Mouse (Mus musculus) mouse trophoblast stem cell (cell line): ENCODE results near the gene Snap47.

Experiments
- in situ Hi-C, 2 experiments: fragments of 300-500 bp; cut with MseI, MboI; formaldehyde crosslinking; loops; 2 replicates in 1 of 2; 3 replicates in 1 of 2; pipeline ENCODE4 v1.15.1; 2025

The Snap47 gene

GRCm38 (mm10) chr11:59423010-59423588 is 27.9 kb downstream of the Snap47 start:
- in situ Hi-C loops, result no loop called here

GRCm38 (mm10) chr11:59421967-59422366 is 29.0 kb downstream of the Snap47 start:
- in situ Hi-C loops, result no loop called here

DNA sequence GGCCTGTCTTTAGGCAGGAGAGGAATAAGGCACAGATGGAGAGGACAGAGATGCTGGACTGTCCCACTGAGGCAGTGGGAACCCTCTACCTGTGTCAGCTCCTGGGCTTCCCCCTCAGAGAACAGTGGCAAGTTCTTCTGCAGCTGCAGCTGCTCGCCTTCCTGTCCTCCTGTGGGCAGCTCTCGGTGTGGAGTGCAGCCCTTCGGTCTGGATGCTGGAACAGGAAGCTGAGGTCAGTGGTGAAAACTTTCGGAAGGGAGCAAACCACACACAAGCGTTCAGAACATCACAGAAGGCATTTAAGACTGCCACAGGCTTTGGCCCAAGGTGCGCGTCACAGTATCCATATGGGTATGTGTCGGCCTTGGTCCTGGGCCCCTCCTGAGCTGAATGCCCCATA is 29.6 kb downstream of the Snap47 start:
- in situ Hi-C loops, result no loop called here

DNA sequence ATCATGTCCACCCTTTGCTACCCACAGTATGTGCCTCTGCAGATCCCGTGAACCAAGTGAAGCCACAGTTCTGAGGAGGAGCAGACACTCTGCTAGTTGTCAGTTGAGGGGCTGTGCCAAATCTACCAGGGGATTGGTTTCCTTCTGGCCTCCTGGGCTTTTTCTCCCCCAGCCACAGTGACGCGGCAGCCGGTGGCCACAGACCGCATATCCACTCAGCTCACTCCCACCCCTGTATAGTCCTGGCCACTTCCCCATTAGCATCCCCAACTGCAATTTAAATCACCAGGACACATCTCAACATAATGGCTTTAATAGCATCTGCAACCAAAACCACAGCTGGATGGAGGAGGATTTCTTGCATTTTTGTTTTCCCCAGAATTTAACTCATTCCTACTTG is 32.3 kb downstream of the Snap47 start:
- in situ Hi-C loops, result no loop called here

- in situ Hi-C loops, result no loop called here
These were observed 37.8 kb downstream of the Snap47 start for GRCm38 (mm10) chr11:59412999-59413863.

DNA sequence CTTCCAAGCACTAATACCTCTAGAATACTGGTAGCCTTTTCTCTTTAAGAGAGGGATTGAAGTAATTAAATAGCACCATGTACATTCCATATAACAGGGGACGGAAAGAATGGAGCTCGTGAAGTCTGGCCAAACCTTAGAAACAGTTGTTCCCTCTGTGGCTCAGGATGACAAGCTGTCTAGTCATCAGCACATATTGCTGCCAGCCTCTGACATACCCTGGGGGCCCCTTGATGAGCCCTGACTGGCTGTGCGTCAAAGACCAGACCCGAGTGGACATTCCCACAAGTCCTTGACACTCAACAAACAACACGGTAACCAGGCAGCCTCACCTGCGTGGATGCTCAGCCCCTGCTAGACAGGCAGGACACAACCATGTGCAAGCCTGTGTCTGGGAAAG is 38.9 kb downstream of the Snap47 start:
- in situ Hi-C loops, result no loop called here

- in situ Hi-C loops, result no loop called here
These were observed 40.1 kb downstream of the Snap47 start for GRCm38 (mm10) chr11:59410851-59411250.

- in situ Hi-C loops, result no loop called here
These were observed 45.2 kb downstream of the Snap47 start for GRCm38 (mm10) chr11:59405761-59406160.

GRCm38 (mm10) chr11:59400876-59401275 is 50.1 kb downstream of the Snap47 start:
- in situ Hi-C loops, result no loop called here

- in situ Hi-C loops, result no loop called here
These were observed 51.2 kb downstream of the Snap47 start for GRCm38 (mm10) chr11:59399830-59400229.

DNA sequence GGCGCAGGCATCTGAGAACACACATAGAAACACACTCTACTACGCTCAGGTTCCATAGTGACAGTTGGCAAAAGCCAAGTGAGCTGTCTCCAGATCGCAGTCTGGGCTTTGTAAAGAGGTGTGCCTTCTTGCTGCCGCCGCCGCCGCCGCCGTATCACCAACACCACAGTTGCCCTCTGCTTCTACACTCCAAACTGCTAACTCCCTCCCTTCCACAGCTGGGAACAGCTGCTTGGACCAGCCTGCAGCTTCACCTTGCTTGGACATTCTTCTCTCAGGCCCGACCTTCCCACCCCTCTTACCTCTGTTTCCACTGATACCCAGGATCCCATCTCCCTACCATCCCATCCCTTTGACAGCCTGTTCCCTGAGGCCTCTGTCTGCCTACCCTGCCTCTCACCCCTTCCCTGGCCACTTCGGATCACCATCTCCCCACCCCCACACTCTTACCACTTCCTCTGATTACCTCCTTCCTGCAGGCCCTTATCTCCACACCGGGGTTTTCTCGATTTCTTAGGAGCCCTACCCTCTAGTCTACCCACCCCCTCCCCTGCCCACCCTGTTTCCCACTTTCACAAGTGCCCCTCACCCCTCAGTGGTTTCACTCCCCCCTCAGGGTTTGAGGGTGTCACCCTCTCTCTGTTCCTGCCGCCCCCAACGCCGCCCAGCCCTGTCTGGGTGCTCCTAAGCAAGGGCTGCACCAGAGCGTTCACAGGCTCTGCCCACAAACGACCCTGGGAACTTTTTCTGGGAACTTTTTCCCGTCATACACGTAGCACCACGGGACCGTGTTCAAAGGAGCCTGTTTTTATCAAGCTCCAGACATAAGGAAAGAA is 53.2 kb downstream of the Snap47 start:
- in situ Hi-C loops, result no loop called here

- in situ Hi-C loops, result no loop called here
These were observed 56.5 kb downstream of the Snap47 start for GRCm38 (mm10) chr11:59394451-59394850.

GRCm38 (mm10) chr11:59393591-59393990 is 57.4 kb downstream of the Snap47 start:
- in situ Hi-C loops, result no loop called here

GRCm38 (mm10) chr11:59392300-59392699 is 58.7 kb downstream of the Snap47 start:
- in situ Hi-C loops, result no loop called here

- in situ Hi-C loops, result no loop called here
These were observed 60.5 kb downstream of the Snap47 start for GRCm38 (mm10) chr11:59390470-59390869.

DNA sequence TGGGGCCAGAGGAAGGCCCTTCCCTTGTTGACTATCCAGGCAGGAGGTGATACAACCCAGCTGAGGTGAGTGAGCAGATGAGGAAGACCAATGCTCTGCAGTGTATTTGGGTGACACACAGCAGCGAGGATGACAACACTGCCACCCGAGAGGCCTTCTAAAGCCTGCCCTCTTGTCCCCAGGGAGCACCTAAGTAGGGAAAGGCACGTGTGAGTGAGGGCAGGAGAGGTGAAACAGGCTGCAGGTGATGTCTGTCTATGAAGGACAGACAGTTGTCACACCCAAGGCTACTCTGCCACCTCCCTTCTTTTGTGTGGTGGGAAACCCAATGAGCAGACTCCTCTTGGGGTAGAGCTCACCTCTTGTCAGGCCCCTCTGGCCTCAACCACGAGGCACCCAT is 61.4 kb downstream of the Snap47 start:
- in situ Hi-C loops, result no loop called here

DNA sequence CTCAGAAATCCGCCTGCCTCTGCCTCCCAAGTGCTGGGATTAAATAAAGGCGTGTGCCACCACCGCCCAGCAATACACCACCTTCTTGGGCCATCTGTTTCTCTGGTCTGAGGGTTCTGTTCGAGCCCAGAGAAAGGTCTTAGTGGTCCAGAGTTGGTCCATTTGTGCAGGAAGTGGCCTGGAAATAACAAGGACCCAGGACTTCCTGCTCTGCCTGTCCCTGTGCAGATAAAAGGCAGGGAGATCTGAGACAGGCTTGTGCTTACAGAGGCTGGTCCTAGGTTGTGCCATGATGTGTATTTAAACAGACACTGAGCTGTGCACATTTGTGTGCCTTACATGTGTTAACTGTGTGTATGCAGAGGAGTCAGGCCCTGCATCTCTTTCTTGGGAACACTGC is 62.2 kb downstream of the Snap47 start:
- in situ Hi-C loops, result no loop called here

GRCm38 (mm10) chr11:59387471-59387870 is 63.5 kb downstream of the Snap47 start:
- in situ Hi-C loops, result no loop called here

DNA sequence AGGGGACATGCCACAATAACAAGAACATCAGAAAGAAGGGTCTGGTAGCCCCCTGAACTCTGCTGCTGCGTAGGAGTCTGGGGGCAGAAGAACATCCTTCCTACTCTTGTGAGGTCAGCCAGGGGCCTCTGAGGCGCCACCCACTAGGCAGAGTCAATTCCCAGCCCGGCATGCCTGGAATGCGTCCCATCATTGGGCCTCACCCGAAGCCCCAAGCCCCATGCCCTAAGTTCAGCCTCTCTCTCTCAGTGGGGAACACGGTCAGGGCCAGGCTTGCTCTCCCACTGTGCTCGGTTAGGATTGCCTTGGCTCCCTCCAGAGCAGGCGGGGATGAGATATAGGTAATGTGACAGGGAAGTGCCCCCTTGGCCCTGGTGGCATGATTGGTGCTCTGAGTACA is 65.9 kb downstream of the Snap47 start:
- in situ Hi-C loops, result no loop called here

DNA sequence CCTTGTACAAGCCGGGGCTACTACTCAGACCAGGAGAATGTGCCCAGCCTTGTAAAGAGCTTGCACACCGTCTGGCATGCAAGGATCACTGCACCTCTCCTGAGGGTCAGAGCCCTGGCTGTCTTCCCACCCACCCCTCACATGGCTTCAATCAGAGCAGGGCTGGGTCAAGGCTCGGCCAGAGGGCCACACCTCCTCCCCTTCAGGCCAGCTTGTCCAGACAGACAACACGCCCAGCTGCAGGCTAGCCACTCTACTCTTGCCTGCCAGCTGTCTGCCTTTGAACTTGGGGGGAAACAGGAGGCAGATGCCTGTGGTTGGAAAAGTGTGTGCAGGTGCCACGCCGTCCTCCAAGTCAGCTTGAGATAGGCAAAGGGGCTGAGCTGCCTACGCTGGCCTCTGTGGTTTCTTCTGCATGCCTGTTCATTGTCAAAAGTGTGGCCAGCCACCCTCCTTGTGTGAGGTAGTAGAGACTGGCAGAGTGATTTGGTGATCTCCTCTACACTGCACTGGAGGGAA is 66.5 kb downstream of the Snap47 start:
- in situ Hi-C loops, result no loop called here

GRCm38 (mm10) chr11:59379547-59379946 is 71.4 kb downstream of the Snap47 start:
- in situ Hi-C loops, result no loop called here

- in situ Hi-C loops, result no loop called here
These were observed 73.0 kb downstream of the Snap47 start for GRCm38 (mm10) chr11:59377999-59378398.
